Mouse (Mus musculus): ENCODE results near the gene Blzf1.

DNA sequence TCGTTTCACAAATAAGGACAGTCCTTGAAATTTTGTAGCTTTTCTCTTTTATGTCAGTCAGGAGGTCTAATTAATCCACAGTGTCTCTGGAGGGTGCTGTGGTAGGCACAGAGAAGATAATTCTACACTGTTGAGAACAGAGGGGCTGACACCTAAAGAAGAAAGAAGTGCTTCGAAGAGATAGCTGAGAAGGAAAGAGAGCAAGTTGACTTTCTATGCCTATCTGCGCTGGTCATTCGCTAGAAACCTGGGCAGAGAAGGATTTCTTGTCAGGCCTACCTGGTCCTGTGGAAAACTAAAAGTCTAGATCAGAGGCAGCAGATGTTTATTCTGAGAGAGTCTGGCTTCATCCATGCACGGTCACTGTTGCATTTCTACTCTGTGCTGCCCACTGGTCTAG, 6.8 kb upstream of the Blzf1 start:
- TF ChIP-seq CHD2 (IDR thresholded peaks at IDR 0.05; ENCODE audit: low read depth, low read length) (no peak), HCFC1 (IDR thresholded peaks at IDR 0.05; ENCODE audit: borderline replicate concordance, insufficient read depth, low read length) (no peak)

Measured in ES-E14 (cell line).